Mouse (Mus musculus) forebrain, embryonic 15.5 days (tissue): Measurements from ENCODE around the gene Slc41a2. TPM values are rescaled to one million over a fixed set of nuclear protein-coding genes. Genes with fewer than 3 reads are reported as not detected.

ENCODE experiments used
- ATAC-seq: fragments of 200-750 bp; cut with Nextera tagmentation; replicated peaks from 2 replicates; pipeline ENCODE4 v1.8.0; 2017; ENCODE audit warnings: mild to moderate bottlenecking, moderate TSS enrichment, moderate library complexity
- H3K27ac ChIP-seq: fragments of 300-500 bp; sonication (generic); replicated peaks from 2 replicates; pipeline ENCODE4 v1.5.1; 2015; ENCODE audit warnings: mild to moderate bottlenecking, inconsistent platforms
- H3K27me3 ChIP-seq: fragments of 300-500 bp; sonication (generic); 2 replicates; pipeline ENCODE4 v1.6.1; 2015; ENCODE audit warnings: inconsistent platforms
- H3K36me3 ChIP-seq: fragments of 300-500 bp; sonication (generic); 2 replicates; pipeline ENCODE4 v1.6.1; 2015; ENCODE audit warnings: mild to moderate bottlenecking, inconsistent platforms
- H3K4me1 ChIP-seq: fragments of 300-500 bp; sonication (generic); 2 replicates; pipeline ENCODE4 v1.6.1; 2015; ENCODE audit warnings: inconsistent platforms
- H3K4me2 ChIP-seq: fragments of 300-500 bp; sonication (generic); replicated peaks from 2 replicates; pipeline ENCODE4 v1.6.1; 2015; ENCODE audit warnings: mild to moderate bottlenecking, inconsistent platforms
- H3K4me3 ChIP-seq: fragments of 300-500 bp; sonication (generic); 2 replicates; pipeline ENCODE4 v1.5.1; 2015; ENCODE audit warnings: mild to moderate bottlenecking, inconsistent platforms
- H3K9ac ChIP-seq: fragments of 300-500 bp; sonication (generic); replicated peaks from 2 replicates; pipeline ENCODE4 v1.6.1; 2015; ENCODE audit warnings: mild to moderate bottlenecking, inconsistent platforms
- H3K9me3 ChIP-seq: fragments of 300-500 bp; sonication (generic); 2 replicates; pipeline ENCODE4 v1.6.1; 2016; ENCODE audit warnings: inconsistent platforms
- WGBS: fragments of 180-500 bp; shearing (Covaris S2); methylation state at CpG from one replicate; pipeline ENCODE4 v1.1.7; 2015; ENCODE audit warnings: mixed read lengths; 5-methylcytosine and 5-hydroxymethylcytosine counted together
- polyA plus RNA-seq: library from polyadenylated mRNA; unstranded; fragments of >200 nt; fragmentation: Nextera tagmentation; extraction: Ambion mirVana; gene quantifications from 2 replicates; pipeline ENCODE4 v1.2.1, GENCODE M21; 2015

The Slc41a2 gene
- polyA plus RNA-seq, 1 experiment from 2014 or later = 4.4 TPM

- no peaks in the 10 kb centered on the region for H3K27me3 ChIP-seq
- H3K4me3 ChIP-seq = no peak overlapping the region
- 88% methylated on average over 11 of the region's 11 CpGs for WGBS
- no peak overlapping the region for H3K9ac ChIP-seq
- H3K9me3 ChIP-seq = no peaks in the 10 kb centered on the region
- no peaks in the 10 kb centered on the region for H3K4me1 ChIP-seq
- no peak for ATAC-seq
- no peak overlapping the region for H3K4me2 ChIP-seq
- H3K27ac ChIP-seq = no peak overlapping the region
- no peaks in the 10 kb centered on the region for H3K36me3 ChIP-seq
Observed at GRCm38 (mm10) chr10:83291731-83292130, 46.0 kb downstream of the Slc41a2 start.

- no peaks in the 10 kb centered on the region for H3K9me3 ChIP-seq
- 72% methylated on average over 6 of the region's 6 CpGs for WGBS
- no peaks in the 10 kb centered on the region for H3K27me3 ChIP-seq
- ATAC-seq = no peak
- H3K9ac ChIP-seq = no peak overlapping the region
- H3K4me1 ChIP-seq = peaks cover 10% of the 10 kb centered on the region; the same call in 1 of the 2 replicates
- H3K27ac ChIP-seq = no peak overlapping the region
- H3K4me2 ChIP-seq = no peak overlapping the region
- H3K4me3 ChIP-seq = no peak overlapping the region
- no peaks in the 10 kb centered on the region for H3K36me3 ChIP-seq
Observed at GRCm38 (mm10) chr10:83287828-83288227, 49.9 kb downstream of the Slc41a2 start.

GRCm38 (mm10) chr10:83286399-83286798 is 51.3 kb downstream of the Slc41a2 start:
- H3K36me3 ChIP-seq = no peaks in the 10 kb centered on the region
- peaks cover 10% of the 10 kb centered on the region; the same call in 1 of the 2 replicates for H3K4me1 ChIP-seq
- H3K9ac ChIP-seq = no peak overlapping the region
- 47% methylated on average over 7 of the region's 7 CpGs for WGBS
- no peaks in the 10 kb centered on the region for H3K9me3 ChIP-seq
- no peak overlapping the region for H3K4me3 ChIP-seq
- H3K27ac ChIP-seq = no peak overlapping the region
- no peaks in the 10 kb centered on the region for H3K27me3 ChIP-seq
- ATAC-seq = no peak
- H3K4me2 ChIP-seq = no peak overlapping the region

GRCm38 (mm10) chr10:83285724-83286256 is 51.9 kb downstream of the Slc41a2 start:
- no peak for ATAC-seq
- Histone ChIP-seq H3K4me2 (no peak overlapping the region), H3K9ac (no peak overlapping the region)

GRCm38 (mm10) chr10:83284916-83285315 is 52.8 kb downstream of the Slc41a2 start:
- 94% methylated on average over 4 of the region's 4 CpGs for WGBS
- H3K4me1 ChIP-seq = peaks cover 10% of the 10 kb centered on the region; the same call in 1 of the 2 replicates
- no peak overlapping the region for H3K4me3 ChIP-seq
- H3K9ac ChIP-seq = no peak overlapping the region
- ATAC-seq = no peak
- H3K27me3 ChIP-seq = no peaks in the 10 kb centered on the region
- H3K4me2 ChIP-seq = no peak overlapping the region
- H3K27ac ChIP-seq = no peak overlapping the region
- no peaks in the 10 kb centered on the region for H3K9me3 ChIP-seq
- H3K36me3 ChIP-seq = no peaks in the 10 kb centered on the region

More at GRCm38 (mm10) chr10:83285724-83286256, 51.9 kb downstream of the Slc41a2 start:
- Histone ChIP-seq H3K4me1 (peaks cover 10% of the 10 kb centered on the region; the same call in 1 of the 2 replicates), H3K27me3 (no peaks in the 10 kb centered on the region), H3K36me3 (no peaks in the 10 kb centered on the region), H3K4me3 (no peak overlapping the region), H3K27ac (no peak overlapping the region), H3K9me3 (no peaks in the 10 kb centered on the region)
- 34% methylated on average over 7 of the region's 7 CpGs for WGBS

- H3K36me3 ChIP-seq = no peaks in the 10 kb centered on the region
- H3K4me1 ChIP-seq = peaks cover 11% of the 10 kb centered on the region
- H3K9ac ChIP-seq = no peak overlapping the region
- no peak overlapping the region for H3K4me2 ChIP-seq
- H3K27me3 ChIP-seq = no peaks in the 10 kb centered on the region
- WGBS = 30% methylated on average over 13 of the region's 13 CpGs
- no peak overlapping the region for H3K4me3 ChIP-seq
- no peak for ATAC-seq
- no peaks in the 10 kb centered on the region; the same call in 1 of the 2 replicates for H3K9me3 ChIP-seq
- H3K27ac ChIP-seq = no peak overlapping the region
Observed at GRCm38 (mm10) chr10:83266731-83267130, 71.0 kb downstream of the Slc41a2 start.

GRCm38 (mm10) chr10:83266241-83266640 is 71.4 kb downstream of the Slc41a2 start:
- Histone ChIP-seq H3K36me3 (no peaks in the 10 kb centered on the region), H3K4me3 (no peak overlapping the region), H3K27ac (no peak overlapping the region), H3K9ac (no peak overlapping the region), H3K27me3 (no peaks in the 10 kb centered on the region), H3K4me1 (peaks cover 11% of the 10 kb centered on the region), H3K4me2 (no peak overlapping the region), H3K9me3 (no peaks in the 10 kb centered on the region; the same call in 1 of the 2 replicates)
- WGBS = 91% methylated on average over 5 of the region's 5 CpGs
- ATAC-seq = no peak

- H3K4me3 ChIP-seq = no peak overlapping the region
- no peak overlapping the region for H3K4me2 ChIP-seq
- no peak overlapping the region for H3K27ac ChIP-seq
- no peak for ATAC-seq
- H3K27me3 ChIP-seq = no peaks in the 10 kb centered on the region
- H3K9me3 ChIP-seq = no peaks in the 10 kb centered on the region; the same call in 1 of the 2 replicates
- H3K9ac ChIP-seq = no peak overlapping the region
- H3K4me1 ChIP-seq = peaks cover 11% of the 10 kb centered on the region
- no peaks in the 10 kb centered on the region for H3K36me3 ChIP-seq
- WGBS = 59% methylated on average over 8 of the region's 8 CpGs
Observed at GRCm38 (mm10) chr10:83264680-83265079, 73.0 kb downstream of the Slc41a2 start.

GRCm38 (mm10) chr10:83264056-83264455 is 73.6 kb downstream of the Slc41a2 start:
- no peaks in the 10 kb centered on the region for H3K27me3 ChIP-seq
- no peak overlapping the region for H3K4me2 ChIP-seq
- H3K4me3 ChIP-seq = no peak overlapping the region
- no peaks in the 10 kb centered on the region; the same call in 1 of the 2 replicates for H3K9me3 ChIP-seq
- H3K9ac ChIP-seq = no peak overlapping the region
- H3K36me3 ChIP-seq = no peaks in the 10 kb centered on the region
- 38% methylated on average over 2 of the region's 2 CpGs for WGBS
- 0 out of 2 replicates have a peak, but pooled peaks have one; percentile 29 for ATAC-seq
- peaks cover 13% of the 10 kb centered on the region for H3K4me1 ChIP-seq
- no peak overlapping the region for H3K27ac ChIP-seq

- H3K27ac ChIP-seq = no peak overlapping the region
- ATAC-seq = no peak
- no peaks in the 10 kb centered on the region for H3K27me3 ChIP-seq
- no peak overlapping the region for H3K4me3 ChIP-seq
- H3K9ac ChIP-seq = no peak overlapping the region
- WGBS = 23% methylated on average over 4 of the region's 4 CpGs
- H3K9me3 ChIP-seq = no peaks in the 10 kb centered on the region; the same call in 1 of the 2 replicates
- H3K4me1 ChIP-seq = peaks cover 10% of the 10 kb centered on the region
- H3K4me2 ChIP-seq = no peak overlapping the region
- H3K36me3 ChIP-seq = no peaks in the 10 kb centered on the region
Observed at GRCm38 (mm10) chr10:83261264-83261663, 76.4 kb downstream of the Slc41a2 start.

- Histone ChIP-seq H3K36me3 (no peaks in the 10 kb centered on the region), H3K27ac (no peak overlapping the region), H3K4me1 (no peaks in the 10 kb centered on the region), H3K4me3 (no peak overlapping the region), H3K9me3 (no peaks in the 10 kb centered on the region), H3K9ac (no peak overlapping the region), H3K27me3 (no peaks in the 10 kb centered on the region), H3K4me2 (no peak overlapping the region)
- no peak for ATAC-seq
- 63% methylated on average over 8 of the region's 8 CpGs for WGBS
Observed at GRCm38 (mm10) chr10:83251377-83251776, 86.3 kb downstream of the Slc41a2 start.

GRCm38 (mm10) chr10:83248036-83248435 is 89.6 kb downstream of the Slc41a2 start:
- Histone ChIP-seq H3K4me3 (no peak overlapping the region), H3K4me1 (no peaks in the 10 kb centered on the region), H3K27ac (no peak overlapping the region), H3K4me2 (no peak overlapping the region), H3K27me3 (no peaks in the 10 kb centered on the region), H3K36me3 (no peaks in the 10 kb centered on the region), H3K9me3 (no peaks in the 10 kb centered on the region), H3K9ac (no peak overlapping the region)
- ATAC-seq = no peak
- 66% methylated on average over 7 of the region's 7 CpGs for WGBS

- no peaks in the 10 kb centered on the region for H3K9me3 ChIP-seq
- H3K27me3 ChIP-seq = no peaks in the 10 kb centered on the region
- H3K4me1 ChIP-seq = peaks cover 6% of the 10 kb centered on the region
- H3K27ac ChIP-seq = no peak overlapping the region
- H3K36me3 ChIP-seq = no peaks in the 10 kb centered on the region
- ATAC-seq = no peak
- no peak overlapping the region for H3K9ac ChIP-seq
- WGBS = 70% methylated on average over 7 of the region's 7 CpGs
- no peak overlapping the region for H3K4me3 ChIP-seq
- no peak overlapping the region for H3K4me2 ChIP-seq
Observed at GRCm38 (mm10) chr10:83245720-83246119, 92.0 kb downstream of the Slc41a2 start.
